Mouse (Mus musculus): Measurements from ENCODE around the gene Itga6. TPM values are rescaled to one million over a fixed set of nuclear protein-coding genes. Genes with fewer than 3 reads are reported as not detected.

Itga6 gene
- total RNA-seq, 2 experiments from 2014 or later: 45.8 to 48.3 TPM

DNA sequence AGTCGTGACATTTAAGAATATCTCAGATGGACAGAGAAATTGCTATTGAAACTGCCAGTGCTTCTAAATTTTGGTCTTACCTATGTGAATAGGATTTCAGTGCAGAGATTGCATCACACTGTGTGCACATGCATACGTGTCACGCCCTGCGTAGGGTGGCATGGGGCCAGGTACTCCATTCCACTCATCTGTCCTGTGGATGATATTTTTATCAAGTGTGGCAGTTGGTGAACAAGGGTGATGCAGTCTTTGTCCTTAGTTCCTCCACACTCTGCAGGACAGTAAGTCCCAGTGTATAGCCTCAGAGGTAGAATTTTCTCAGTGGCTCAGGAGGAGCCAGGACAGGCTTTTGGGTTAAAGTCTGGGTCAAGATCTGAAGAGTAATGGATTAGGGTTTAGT is 90.8 kb downstream of the Itga6 start:
- DNase-seq (ENCODE audit: low spot score in 2 of 2): no peak

DNA sequence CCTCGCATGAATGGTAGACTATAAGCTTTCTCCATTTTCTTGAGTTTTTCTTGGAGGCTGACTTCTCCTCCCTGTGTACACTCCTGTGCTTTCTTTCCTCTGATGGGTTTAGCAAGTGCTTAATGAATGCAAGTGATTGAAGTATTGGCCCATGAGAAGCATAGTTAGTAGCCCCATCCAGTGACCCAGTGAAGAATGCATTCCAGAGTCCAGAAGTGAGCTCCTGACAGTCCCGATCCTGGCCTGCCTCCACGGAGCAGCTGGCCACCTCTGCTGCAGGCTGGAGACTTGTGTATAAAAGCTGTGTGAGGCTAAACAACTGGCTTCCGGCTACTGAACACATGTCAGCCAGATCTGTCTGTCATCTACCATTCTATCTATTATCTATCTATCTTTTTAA is 91.8 kb downstream of the Itga6 start:
- no peak for DNase-seq (ENCODE audit: low spot score in 2 of 2)

DNA sequence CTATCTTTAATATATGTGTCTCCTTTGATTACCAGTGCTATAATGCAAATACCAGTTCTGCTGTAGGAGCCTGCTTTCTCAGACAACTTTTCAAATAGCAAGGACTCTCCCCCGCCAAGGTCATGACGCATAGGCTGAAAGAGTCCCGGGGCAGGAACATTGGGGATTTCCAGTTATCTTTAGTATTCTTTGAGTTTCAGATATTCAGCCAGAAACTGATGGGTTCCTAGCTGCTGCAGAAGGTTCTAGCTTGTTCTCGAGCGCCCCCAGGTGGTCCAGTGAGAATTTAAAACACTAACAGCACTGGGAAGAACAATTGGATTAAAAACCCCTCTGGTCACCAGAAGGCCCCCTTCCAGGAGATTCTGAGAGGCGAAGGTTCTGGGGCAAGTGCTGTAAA is 92.4 kb downstream of the Itga6 start:
- DNase-seq (ENCODE audit: low spot score in 2 of 2): peak; percentile 78 to 85

DNA sequence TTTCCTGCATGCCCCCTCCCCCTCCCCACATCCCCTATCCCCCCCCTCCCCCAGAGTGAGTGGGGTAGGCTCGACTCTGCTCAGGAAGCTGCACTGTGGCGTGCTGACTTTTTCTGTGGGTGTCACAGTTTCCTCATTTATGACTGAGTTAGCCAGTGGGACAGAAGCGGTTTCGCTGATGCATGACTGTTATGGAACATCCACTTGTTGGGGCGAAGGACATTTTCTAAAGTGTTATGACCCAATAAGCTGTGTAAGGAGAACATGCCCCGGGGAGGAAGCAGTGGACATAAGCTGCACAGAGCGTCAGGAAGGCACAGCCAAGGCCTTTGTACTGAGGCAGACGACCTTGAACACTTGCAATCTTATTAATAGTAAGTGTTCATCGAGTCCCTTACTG is 97.9 kb downstream of the Itga6 start:
- DNase-seq (ENCODE audit: low spot score in 2 of 2): no peak

DNA sequence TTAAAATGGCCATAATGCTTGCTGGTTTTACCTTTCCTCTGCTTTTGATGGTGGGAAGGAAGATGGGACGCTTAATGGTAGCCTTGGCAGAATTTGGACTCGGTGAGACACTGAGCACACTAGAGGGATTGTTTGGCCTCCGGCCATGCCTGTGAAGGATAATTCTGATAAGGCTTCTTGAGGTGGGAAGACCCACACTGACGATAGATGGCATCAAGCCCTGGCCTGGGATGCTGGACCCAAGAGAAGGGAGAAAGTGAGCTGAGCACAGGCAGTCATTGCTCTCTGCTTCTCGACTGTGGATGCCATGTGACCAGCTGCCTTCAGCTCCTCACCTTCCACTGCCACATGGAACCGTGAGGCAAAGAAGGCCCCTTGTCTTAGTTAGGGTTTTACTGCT is 99.5 kb downstream of the Itga6 start:
- no peak for DNase-seq (ENCODE audit: low spot score in 2 of 2)

DNA sequence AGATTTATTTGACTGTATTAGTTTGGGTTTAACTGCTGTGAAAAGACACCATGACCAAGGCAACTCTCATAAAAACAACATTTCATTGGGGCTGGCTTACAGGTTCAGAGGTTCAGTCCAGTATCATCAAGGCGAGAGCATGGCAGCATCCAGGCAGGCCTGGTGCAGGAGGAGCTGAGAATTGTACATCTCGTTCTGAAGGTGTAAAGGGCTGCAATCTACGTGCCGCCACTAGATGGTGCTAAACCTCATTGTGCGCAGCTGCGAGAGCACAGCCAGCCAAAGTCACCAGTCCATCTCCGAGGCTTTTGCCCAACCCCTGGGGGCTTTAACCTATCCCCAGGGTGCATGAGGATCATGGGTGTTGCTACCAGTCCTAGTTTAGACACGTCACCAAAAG is 106.7 kb downstream of the Itga6 start:
- DNase-seq (ENCODE audit: low spot score in 2 of 2): peak; percentile 63

DNA sequence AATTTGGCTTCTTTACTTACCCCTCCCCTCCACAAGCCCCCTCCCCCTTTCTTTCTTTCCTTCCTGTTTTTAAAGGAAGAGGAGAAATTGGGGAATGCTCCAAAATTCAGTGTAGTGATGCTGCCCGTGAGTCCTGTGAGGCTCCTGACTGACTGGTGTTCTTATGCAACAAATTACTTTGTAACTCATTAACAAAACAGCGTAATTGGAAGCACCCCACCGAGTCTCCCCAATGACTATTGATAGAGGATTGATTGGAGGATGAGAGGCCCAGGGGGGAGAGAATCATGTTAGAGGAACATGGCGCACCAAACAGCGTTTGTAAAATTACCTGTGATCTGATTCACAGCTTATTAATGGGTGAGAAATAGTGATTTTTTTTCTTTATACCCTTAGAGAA is 109.7 kb downstream of the Itga6 start:
- DNase-seq (ENCODE audit: low spot score in 2 of 2): no peak

DNA sequence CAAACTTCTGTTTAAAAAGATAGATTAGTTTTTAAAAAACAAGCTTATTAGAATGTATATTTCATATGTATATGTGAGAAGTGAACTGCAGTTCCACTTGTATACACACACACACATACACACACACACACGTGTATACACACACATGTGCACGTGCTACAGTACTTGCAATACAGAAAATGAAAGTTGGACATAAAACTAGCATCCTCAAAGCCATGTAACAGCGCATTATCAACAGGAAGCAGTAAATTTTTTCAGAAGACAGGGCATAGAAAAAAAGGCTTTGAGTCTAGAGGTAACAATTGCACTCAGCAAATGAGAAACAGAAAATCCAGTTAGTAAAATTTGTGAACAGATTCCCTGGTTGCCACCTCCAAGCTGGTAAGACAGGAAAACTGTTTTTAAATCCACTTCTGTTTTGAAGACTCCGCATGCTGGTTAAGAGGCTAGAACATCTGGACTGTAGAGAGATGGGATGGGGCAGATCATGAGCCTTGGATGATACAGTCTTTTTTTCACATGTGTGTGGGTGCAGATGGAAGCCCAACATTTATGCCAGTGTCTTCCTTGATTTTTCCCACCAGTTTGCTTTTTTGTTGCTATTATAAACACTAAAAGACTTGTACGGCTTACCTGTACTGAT is 118.2 kb downstream of the Itga6 start:
- DNase-seq (ENCODE audit: low spot score in 2 of 2): no peak

DNA sequence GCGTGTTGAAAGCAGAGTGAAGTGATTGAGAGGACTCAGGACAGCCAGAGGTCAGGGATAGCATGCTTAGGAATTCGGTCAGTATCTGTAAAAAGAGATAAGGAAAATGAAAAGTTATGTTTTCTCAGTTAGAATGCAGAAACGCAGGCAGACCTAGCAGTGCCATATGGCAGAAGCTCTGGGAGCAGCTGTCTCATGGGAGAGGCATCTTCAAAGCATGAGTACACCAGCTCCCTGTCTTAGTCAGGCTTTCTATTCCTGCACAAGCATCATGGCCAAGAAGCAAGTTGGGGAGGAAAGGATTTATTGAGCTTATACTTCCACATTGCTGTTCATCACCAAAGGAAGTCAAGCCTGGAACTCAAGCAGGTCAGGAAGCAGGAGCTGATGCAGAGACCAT is 119.6 kb downstream of the Itga6 start:
- no peak for DNase-seq (ENCODE audit: low spot score in 2 of 2)

DNA sequence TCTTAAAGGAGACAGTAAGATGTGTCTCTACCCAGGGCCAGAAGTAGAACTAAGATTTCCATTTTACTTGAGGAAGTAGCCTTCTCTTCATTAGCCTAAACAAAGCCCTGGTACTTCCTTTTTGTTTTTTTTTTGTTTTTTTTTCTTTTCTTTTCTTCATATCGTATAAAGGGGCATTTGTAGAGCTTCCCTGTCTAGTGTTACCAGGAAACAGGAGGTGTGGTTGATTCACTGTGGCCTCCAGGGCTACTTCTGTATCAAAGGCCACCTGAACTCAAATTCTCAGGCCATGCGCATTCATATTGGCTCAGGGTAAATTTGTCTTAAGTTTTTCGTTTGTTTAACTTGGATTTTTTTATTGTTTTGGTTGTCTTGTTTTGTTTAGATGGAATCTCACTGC is 120.5 kb downstream of the Itga6 start:
- no peak for DNase-seq (ENCODE audit: low spot score in 2 of 2)

DNA sequence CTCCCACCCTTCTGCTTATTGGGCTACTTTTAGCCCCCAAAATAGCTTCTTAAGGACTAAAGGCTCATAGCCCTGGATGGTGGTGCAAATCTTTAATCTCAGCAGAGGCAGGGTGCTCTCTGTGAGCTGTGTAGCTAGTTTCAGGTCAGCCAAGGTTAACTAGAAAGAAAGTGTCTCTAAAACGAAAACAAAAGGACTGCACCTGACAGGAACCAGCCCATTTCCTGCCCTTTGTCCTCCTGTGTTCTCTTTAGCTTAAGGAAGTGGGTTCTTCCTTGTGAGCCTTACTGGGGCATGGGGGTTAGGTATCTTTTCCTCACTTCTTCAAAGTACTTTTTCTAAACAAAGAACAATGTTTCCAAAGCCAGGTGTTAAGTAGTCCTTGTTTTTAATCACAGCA is 121.1 kb downstream of the Itga6 start:
- DNase-seq (ENCODE audit: low spot score in 2 of 2): no peak

DNA sequence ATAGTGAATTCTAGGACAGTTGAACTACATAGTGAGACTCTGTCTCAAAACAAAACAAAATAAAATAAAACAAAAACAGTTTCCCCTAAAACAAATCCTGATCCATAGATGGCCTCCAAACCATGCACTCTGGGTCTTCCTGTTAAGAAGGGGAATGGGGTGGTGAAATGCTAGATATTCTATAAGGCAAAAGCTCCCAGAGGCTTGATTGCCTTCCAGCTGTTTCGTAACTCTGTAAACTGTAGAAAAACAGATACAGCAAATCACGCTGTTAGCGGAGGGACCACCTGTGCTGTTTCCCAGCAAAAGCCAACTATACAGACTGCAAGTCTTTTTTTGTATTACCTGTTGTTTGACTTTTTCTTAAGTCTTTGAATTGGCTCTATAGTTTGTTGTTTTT is 121.6 kb downstream of the Itga6 start:
- no peak for DNase-seq (ENCODE audit: low spot score in 2 of 2)

DNA sequence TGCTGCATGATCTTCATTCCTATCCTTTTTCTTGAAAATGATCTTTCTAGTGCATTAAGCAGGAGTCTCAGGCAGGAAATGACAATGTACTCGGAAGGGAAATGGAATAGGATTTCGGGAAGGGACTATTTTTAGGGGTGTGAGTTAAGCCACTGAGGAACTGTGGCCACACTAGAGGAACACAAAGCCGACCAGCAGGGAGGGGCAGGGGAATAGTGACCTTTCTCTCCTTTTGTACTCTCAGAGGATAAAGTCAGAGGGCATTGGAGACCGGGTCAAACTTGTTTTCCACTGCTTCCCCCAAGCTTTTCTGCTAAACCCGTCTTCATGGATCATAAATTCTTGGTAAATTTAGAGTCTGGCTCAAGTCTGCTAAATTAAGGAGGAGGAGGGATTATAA is 122.1 kb downstream of the Itga6 start:
- no peak for DNase-seq (ENCODE audit: low spot score in 2 of 2)

DNA sequence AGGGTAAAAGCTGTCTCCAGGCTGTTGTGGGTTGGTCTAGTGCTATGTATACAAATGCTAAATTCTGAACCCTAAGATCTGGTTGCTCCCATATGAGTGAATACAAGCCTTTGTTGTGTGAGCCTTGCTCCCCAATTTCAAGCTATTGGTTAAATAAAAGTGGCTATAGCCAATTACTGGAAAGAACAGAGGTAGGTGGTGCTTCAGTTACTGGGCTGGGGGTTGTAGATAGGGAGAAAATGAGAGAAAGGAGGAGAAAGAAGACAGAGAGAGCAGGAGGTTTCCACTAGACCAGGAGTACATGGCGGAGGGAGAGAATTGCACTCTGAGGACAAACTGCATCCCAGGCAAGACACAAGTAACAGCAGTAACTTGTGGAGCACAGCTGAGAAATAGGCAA is 122.8 kb downstream of the Itga6 start:
- DNase-seq (ENCODE audit: low spot score in 2 of 2): no peak

DNA sequence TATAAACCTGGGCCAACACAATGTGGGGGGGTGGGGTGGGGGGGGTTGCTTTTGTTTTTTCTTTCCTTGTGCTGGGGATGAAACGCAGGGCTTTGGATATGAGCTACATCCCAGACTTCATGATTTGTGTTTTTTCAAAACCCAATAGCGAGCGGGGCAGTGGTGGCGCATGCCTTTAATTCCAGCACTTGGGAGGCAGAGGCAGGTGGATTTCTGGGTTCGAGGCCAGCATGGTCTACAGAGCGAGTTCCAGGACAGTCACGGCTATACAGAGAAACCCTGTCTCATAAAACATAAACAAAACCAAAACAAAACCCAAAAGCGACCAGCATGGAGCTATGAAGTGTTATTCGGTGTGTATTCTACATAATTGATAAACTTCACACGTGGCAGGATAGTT is 126.7 kb downstream of the Itga6 start:
- no peak for DNase-seq (ENCODE audit: low spot score in 2 of 2)

DNA sequence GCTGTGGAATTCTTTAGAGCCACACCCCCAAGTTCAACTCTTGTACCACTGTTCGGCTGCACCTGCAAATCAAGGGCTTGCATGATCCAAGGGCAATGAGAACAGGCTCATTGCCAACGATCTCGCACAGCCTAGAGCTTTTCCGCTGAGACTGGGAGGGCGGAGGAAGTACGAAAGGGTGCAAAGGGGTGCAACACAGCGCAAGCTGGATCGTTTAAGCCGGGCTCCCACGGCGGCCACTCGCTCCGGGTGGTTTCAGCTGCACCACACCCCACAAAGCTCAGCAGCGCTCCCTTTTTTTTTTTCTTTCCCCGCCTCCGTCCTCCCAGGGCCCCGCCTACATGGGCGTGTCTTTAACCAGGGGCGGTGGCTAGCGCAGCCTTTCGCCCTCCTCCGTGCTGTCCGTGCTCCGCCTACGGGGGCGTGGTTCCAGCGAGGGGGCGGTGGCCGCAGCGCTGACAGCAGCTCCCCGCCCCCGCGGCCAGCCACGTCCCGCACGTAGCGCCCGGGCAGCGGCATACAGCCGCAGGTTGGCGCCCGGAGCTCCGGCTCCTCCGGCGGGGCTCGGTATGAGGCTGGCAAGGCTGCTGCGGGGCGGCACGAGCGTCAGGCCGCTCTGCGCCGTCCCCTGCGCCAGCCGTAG is 127.5 kb downstream of the Itga6 start, which contains the start of gene Pdk1:
Gene Pdk1 (plus strand): TSS at position 424 of the 643 bp plus-strand sequence.
- peak; percentile 96 to 98 for DNase-seq (ENCODE audit: low spot score in 2 of 2)

DNA sequence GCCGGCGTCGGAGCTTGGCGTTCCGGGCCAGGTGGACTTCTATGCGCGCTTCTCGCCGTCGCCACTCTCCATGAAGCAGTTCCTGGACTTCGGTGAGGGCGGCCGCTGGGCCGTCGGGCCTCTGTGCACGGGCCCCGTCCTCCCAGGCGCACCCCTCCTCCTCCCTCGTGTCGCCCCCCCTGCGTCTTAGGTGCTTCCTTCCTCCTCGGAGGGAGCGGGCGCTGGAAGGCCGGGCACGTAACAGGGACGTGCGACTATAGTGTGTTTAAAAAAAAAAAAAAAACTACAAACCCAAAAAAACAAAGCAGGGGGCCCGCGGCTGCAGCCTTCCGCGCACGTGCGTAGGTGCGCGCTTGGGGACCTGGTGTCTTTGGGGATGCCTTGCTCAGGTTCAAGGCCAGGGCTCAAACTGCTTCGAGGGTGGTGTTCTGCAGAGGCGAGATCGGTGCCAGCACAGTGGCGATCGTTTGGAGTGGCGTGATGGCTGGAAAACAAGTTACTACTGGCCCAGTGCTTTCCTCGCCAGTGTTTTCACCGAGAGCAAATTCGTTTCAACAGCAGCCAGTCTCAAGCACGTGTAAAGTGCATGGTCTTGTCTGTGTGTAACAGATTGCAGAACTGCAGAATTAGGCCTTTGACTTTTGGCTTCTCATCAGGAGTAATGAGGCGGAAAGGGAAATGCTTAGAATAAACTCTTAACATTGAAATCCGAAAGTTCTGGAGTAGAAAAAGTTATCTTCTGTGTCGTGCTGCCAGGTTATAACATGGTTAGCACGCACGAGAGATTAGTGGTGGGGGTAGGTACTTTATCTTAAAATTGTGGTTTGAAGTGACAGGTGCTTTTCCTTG is 128.3 kb downstream of the Itga6 start:
- DNase-seq (ENCODE audit: low spot score in 2 of 2): peak; percentile 42 to 44

DNA sequence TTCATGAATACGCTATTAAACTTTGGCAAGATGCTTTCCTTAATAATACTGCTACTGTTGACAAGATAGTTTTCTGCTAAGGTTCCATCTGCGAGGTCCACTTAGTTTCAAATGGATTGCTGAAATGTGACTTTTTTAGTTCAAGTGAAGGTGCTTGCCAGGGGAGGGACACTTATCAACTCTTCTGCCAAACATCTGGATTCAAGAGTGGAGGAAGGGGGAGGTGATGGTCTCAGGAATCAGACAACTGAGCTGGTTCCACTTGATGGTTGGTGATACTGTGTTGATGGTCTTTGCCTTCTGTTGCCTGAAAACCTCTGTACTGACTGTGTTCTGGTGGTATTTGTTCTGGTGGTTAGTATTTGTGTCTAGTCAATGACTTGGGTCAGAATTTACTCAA is 129.0 kb downstream of the Itga6 start:
- DNase-seq (ENCODE audit: low spot score in 2 of 2): no peak

DNA sequence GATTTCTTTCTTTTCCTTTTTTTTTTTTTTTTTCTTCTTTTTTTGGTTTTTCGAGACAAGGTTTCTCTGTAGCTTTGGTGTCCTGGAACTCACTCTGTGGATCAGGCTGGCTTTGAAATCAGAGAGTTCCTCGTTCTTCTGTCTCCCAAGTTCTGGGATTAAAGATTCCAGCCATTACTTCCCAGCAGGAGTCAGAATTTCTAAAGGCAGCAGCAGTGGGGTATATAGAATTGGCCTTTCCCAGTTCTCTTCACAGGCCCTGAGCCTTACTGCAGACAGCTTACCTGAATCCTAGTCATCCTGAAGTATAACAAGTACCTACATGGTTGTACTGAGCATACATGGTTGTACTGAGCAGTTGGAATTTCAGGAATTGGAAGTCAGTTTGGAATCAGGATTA is 129.4 kb downstream of the Itga6 start:
- DNase-seq (ENCODE audit: low spot score in 2 of 2): no peak

DNA sequence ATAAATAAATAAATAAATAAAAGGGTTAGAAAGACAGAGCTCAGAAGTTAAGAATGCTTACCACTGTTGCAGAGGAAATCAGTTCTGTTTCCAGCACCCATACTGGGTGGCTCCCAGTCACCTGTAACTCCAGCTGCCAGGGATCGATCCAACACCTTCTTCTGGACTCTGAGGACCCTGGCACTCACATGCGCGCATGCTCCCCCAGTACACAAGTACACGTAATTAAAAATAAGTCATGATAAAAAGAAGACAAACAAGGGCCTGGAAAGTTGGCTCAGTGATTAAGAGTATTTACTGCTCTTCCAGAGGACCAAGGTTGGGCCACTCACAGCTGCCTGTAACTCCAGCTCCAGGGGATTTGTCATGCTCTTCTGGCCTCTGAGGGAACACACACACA is 132.4 kb downstream of the Itga6 start:
- no peak for DNase-seq (ENCODE audit: low spot score in 2 of 2)

DNA sequence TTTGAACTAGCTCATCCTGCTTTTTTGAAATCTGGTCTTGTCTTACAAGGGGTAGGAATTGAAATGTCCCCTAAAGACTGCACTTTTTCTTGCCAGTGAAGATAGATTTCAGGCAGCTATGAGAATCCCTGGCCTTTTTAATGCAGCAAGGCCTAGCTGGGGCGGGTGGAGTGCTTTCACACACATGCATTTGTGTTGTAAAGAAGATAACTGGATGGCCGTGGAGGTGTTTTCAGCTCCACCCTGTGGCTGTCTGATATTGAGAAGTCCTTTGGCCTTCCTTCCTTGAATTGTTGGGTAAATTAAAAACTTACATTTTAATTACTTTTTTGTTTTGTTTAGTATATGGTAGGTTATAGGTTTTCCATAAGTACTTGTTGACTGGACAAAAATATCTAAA is 133.0 kb downstream of the Itga6 start:
- DNase-seq (ENCODE audit: low spot score in 2 of 2): no peak

DNA sequence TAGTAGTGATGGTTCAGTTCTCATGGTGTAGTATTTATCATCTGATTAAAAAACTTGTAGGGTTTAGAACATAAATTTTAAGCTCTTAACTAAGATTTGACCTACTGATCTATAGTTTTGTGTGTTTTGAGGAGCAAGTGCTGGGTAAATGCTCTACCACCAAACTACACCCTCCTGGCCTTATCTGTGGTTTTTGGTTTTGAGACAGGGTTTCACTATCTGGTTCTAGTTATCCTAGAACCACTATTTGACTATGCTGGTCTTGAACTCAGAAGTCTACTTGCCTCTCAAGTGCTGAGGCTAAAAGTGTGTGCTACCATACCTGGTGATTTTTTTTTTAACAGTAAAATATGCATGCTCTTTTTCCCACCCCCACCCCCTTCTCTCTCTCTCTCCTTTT is 133.5 kb downstream of the Itga6 start:
- no peak for DNase-seq (ENCODE audit: low spot score in 2 of 2)

Measured in layer of hippocampus, postnatal 10 days (tissue).